Mouse (Mus musculus): Measurements from ENCODE around the gene Tec. TPM values are rescaled to one million over a fixed set of nuclear protein-coding genes. Genes with fewer than 3 reads are reported as not detected.

Tec gene
- polyA plus RNA-seq, 1 experiment = 12.2 TPM

DNA sequence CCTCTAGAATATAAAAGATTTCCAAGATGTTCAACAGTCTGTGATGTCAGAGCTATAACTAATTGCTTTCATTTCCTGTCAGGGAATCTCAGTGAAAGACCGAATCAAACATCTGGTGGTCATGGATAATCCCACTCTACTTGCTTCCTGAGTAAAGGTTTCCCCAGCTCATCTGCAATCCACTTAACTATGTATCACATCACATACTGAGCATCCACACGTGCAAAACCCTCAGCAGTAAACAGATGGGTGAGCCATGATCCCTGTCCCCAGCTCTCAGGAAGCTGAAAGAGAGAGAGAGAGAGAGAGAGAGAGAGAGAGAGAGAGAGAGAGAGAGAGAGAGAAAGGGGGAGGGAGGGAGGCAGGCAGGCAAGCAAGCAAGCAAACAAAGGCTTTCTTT, 51.8 kb downstream of the Tec start:
- no peak for TF ChIP-seq POLR2A (IDR thresholded peaks at IDR 0.05; ENCODE audit: low read depth, low read length)
- TF ChIP-seq CTCF (IDR thresholded peaks at IDR 0.05; ENCODE audit: extremely low read depth, insufficient read depth, insufficient read length, insufficient replicate concordance) = no peak
- H3K4me3 ChIP-seq (ENCODE audit: extremely low read depth, insufficient read depth, insufficient read length) = no peak overlapping the region
- peaks cover 3% of the 10 kb centered on the region for H3K36me3 ChIP-seq (ENCODE audit: control insufficient read depth, insufficient read depth, low read length)
- WGBS = 27% methylated on average over 2 of the region's 2 CpGs
- H3K27ac ChIP-seq (ENCODE audit: insufficient read depth, low read length) = peak overlapping the region; percentile 55
- H3K4me1 ChIP-seq (ENCODE audit: control insufficient read depth, insufficient read depth, insufficient read length) = peaks cover 44% of the 10 kb centered on the region
- H3K27me3 ChIP-seq (ENCODE audit: control insufficient read depth, insufficient read depth, low read length) = no peaks in the 10 kb centered on the region
- no peak for DNase-seq (ENCODE audit: low read depth in 1 of 2, low spot score in 2 of 2)

DNA sequence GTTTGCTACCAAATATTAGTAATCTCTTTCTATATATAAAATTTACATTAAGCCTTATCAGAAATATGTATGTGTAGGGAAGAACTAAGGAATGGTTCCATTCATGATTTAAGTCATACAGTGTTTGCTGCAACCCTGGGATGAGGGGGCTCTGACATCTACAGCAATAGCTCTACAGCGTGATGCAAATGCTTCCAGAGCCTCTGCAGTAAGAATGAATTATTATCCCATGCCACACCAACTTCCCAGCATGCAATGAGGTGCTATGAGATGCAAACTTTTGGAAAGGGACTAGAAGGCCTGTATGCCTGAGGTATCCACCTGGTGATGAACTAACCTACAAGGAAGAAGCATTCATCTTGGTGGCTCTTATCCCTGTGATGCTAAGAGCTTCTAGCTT, 52.2 kb downstream of the Tec start:
- peaks cover 3% of the 10 kb centered on the region; the same call in 1 of the 2 replicates for H3K36me3 ChIP-seq (ENCODE audit: control insufficient read depth, insufficient read depth, low read length)
- H3K27me3 ChIP-seq (ENCODE audit: control insufficient read depth, insufficient read depth, low read length) = no peaks in the 10 kb centered on the region
- H3K27ac ChIP-seq (ENCODE audit: insufficient read depth, low read length) = peak overlapping the region; percentile 25; the same call in 1 of the 2 replicates
- TF ChIP-seq CTCF (IDR thresholded peaks at IDR 0.05; ENCODE audit: extremely low read depth, insufficient read depth, insufficient read length, insufficient replicate concordance) = no peak
- TF ChIP-seq POLR2A (IDR thresholded peaks at IDR 0.05; ENCODE audit: low read depth, low read length) = no peak
- WGBS = 74% methylated on average over 1 of the region's 1 CpGs
- peaks cover 49% of the 10 kb centered on the region for H3K4me1 ChIP-seq (ENCODE audit: control insufficient read depth, insufficient read depth, insufficient read length)
- no peak overlapping the region for H3K4me3 ChIP-seq (ENCODE audit: extremely low read depth, insufficient read depth, insufficient read length)
- no peak for DNase-seq (ENCODE audit: low read depth in 1 of 2, low spot score in 2 of 2)

DNA sequence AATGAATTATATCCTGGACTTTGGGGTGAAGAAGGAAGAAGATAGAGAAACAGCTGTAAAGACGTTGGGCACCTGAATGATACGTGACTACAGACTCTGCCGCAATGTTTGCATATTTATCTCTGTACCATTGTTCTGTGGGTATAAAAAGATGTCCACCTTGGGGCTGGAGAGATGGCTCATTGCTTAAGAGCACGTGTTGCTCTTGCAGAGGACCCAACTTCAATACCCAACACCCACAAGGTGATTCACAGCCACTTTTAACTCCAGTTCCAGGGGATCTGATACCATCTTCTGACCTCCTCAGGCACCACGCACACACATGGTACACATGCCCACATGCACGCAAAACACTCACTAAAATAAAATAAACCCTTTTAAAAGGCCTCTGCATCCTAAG, 52.9 kb downstream of the Tec start:
- Histone ChIP-seq H3K4me1 (ENCODE audit: control insufficient read depth, insufficient read depth, insufficient read length) (peaks cover 48% of the 10 kb centered on the region), H3K36me3 (ENCODE audit: control insufficient read depth, insufficient read depth, low read length) (peaks cover 3% of the 10 kb centered on the region; the same call in 1 of the 2 replicates), H3K27me3 (ENCODE audit: control insufficient read depth, insufficient read depth, low read length) (no peaks in the 10 kb centered on the region), H3K4me3 (ENCODE audit: extremely low read depth, insufficient read depth, insufficient read length) (no peak overlapping the region), H3K27ac (ENCODE audit: insufficient read depth, low read length) (peak overlapping the region; percentile 61)
- TF ChIP-seq CTCF (IDR thresholded peaks at IDR 0.05; ENCODE audit: extremely low read depth, insufficient read depth, insufficient read length, insufficient replicate concordance) (no peak), POLR2A (IDR thresholded peaks at IDR 0.05; ENCODE audit: low read depth, low read length) (no peak)
- WGBS = 76% methylated on average over 6 of the region's 6 CpGs
- no peak for DNase-seq (ENCODE audit: low read depth in 1 of 2, low spot score in 2 of 2)

DNA sequence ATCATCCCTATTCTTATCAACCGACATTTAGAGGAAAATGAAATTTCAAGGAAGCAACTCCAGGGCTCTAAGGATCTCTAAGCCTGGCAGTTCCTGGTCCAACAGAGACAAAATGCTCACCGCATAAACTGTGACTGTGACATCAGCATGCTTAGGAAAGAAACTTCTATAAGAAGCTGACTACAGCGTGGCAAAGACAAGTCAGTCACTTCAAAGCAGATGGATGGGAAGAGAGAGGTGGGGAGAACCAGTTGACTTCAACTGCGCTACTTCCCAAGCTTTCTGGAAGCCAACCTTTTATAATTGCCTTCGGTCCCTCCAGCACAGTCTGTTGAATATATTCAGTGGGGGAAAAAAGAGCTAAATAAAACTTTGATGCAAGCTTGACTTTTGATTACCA, 54.2 kb downstream of the Tec start:
- peaks cover 47% of the 10 kb centered on the region; the same call in 1 of the 2 replicates for H3K4me1 ChIP-seq (ENCODE audit: control insufficient read depth, insufficient read depth, insufficient read length)
- H3K36me3 ChIP-seq (ENCODE audit: control insufficient read depth, insufficient read depth, low read length) = 0 out of 2 replicates have a peak, but pooled peaks cover 2% of the 10 kb centered on the region
- H3K27me3 ChIP-seq (ENCODE audit: control insufficient read depth, insufficient read depth, low read length) = no peaks in the 10 kb centered on the region
- no peak for DNase-seq (ENCODE audit: low read depth in 1 of 2, low spot score in 2 of 2)
- TF ChIP-seq CTCF (IDR thresholded peaks at IDR 0.05; ENCODE audit: extremely low read depth, insufficient read depth, insufficient read length, insufficient replicate concordance) (no peak), POLR2A (IDR thresholded peaks at IDR 0.05; ENCODE audit: low read depth, low read length) (no peak)
- 69% methylated on average over 5 of the region's 5 CpGs for WGBS
- no peak overlapping the region for H3K4me3 ChIP-seq (ENCODE audit: extremely low read depth, insufficient read depth, insufficient read length)
- peak overlapping the region; percentile 26 for H3K27ac ChIP-seq (ENCODE audit: insufficient read depth, low read length)

DNA sequence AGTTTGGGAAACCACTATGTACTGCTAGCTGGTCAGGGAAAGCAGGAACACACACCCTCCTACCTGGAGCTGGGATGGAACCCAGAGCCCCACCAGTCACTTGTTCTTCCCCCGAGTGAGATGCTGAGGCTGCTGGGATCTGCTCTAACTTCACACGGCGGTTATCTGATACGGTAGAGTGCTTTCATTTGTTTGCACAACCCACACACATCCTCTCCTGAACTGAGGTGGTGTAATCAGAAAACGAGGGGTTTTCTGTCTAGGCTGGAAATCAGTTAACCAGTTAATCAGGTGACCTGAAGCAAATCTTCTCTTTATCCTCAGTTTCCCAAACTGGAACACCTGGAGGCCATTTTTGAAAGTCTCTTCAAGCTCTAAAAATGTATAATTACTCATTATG, 55.4 kb downstream of the Tec start:
- peak overlapping the region; percentile 45 for H3K4me3 ChIP-seq (ENCODE audit: extremely low read depth, insufficient read depth, insufficient read length)
- H3K27ac ChIP-seq (ENCODE audit: insufficient read depth, low read length) = peak overlapping the region; percentile 87
- peaks cover 46% of the 10 kb centered on the region; the same call in 1 of the 2 replicates for H3K4me1 ChIP-seq (ENCODE audit: control insufficient read depth, insufficient read depth, insufficient read length)
- no peaks in the 10 kb centered on the region for H3K27me3 ChIP-seq (ENCODE audit: control insufficient read depth, insufficient read depth, low read length)
- 8% methylated on average over 5 of the region's 5 CpGs for WGBS
- TF ChIP-seq CTCF (IDR thresholded peaks at IDR 0.05; ENCODE audit: extremely low read depth, insufficient read depth, insufficient read length, insufficient replicate concordance) (no peak), POLR2A (IDR thresholded peaks at IDR 0.05; ENCODE audit: low read depth, low read length) (peak; percentile 41; the same call in 1 of the 2 replicates)
- 0 out of 2 replicates have a peak, but pooled peaks cover 2% of the 10 kb centered on the region for H3K36me3 ChIP-seq (ENCODE audit: control insufficient read depth, insufficient read depth, low read length)
- DNase-seq (ENCODE audit: low read depth in 1 of 2, low spot score in 2 of 2) = peak; percentile 68 to 81

DNA sequence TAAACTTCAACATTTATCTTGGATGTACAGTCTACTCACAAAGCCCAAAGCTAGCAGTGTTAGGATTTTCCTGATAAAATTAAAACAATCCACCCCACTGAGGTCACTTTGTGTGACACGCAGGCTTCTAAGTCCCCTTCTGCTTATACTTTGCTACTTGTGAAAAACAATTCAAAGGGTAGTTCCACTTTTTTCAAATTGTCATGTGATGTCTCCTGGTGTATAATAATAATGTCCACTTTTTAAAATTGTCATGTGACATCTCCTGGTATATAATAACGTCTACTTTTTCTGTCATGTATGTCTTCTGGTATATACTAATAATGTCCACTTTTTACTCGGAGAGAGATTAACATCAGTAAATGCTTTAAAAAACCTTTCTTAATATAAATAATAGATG, 56.0 kb downstream of the Tec start:
- H3K4me3 ChIP-seq (ENCODE audit: extremely low read depth, insufficient read depth, insufficient read length) = 0 out of 2 replicates have a peak overlapping the region, but pooled peaks have one; percentile 45
- 0 out of 2 replicates have a peak, but pooled peaks cover 2% of the 10 kb centered on the region for H3K36me3 ChIP-seq (ENCODE audit: control insufficient read depth, insufficient read depth, low read length)
- peak overlapping the region; percentile 87; the same call in 1 of the 2 replicates for H3K27ac ChIP-seq (ENCODE audit: insufficient read depth, low read length)
- DNase-seq (ENCODE audit: low read depth in 1 of 2, low spot score in 2 of 2) = no peak
- H3K4me1 ChIP-seq (ENCODE audit: control insufficient read depth, insufficient read depth, insufficient read length) = peaks cover 45% of the 10 kb centered on the region; the same call in 1 of the 2 replicates
- WGBS = 45% methylated on average over 3 of the region's 3 CpGs
- H3K27me3 ChIP-seq (ENCODE audit: control insufficient read depth, insufficient read depth, low read length) = no peaks in the 10 kb centered on the region
- no peak for TF ChIP-seq POLR2A (IDR thresholded peaks at IDR 0.05; ENCODE audit: low read depth, low read length)
- TF ChIP-seq CTCF (IDR thresholded peaks at IDR 0.05; ENCODE audit: extremely low read depth, insufficient read depth, insufficient read length, insufficient replicate concordance) = no peak

DNA sequence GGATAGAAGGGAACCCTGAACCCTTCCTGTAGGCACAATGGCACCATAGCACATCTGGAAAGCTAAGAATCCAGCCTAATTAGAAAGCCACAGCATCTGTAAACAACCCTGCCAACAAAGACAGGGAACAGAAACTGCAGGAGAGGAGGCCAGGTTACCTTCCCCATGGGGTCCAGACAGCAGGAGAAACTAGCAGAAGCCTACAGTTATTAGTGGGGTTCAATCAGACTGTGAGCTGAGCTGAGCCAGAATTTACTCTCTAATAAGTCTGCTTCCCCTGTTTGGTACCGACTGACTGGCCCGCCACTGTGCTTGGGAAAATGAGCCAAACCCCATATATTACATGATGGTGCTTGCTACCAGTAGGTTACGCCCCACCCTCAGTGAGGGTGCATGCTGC, 56.9 kb downstream of the Tec start:
- Histone ChIP-seq H3K27me3 (ENCODE audit: control insufficient read depth, insufficient read depth, low read length) (no peaks in the 10 kb centered on the region), H3K4me3 (ENCODE audit: extremely low read depth, insufficient read depth, insufficient read length) (no peak overlapping the region), H3K27ac (ENCODE audit: insufficient read depth, low read length) (peak overlapping the region; percentile 23), H3K4me1 (ENCODE audit: control insufficient read depth, insufficient read depth, insufficient read length) (peaks cover 37% of the 10 kb centered on the region; the same call in 1 of the 2 replicates), H3K36me3 (ENCODE audit: control insufficient read depth, insufficient read depth, low read length) (0 out of 2 replicates have a peak, but pooled peaks cover 2% of the 10 kb centered on the region)
- WGBS = 70% methylated on average over 3 of the region's 3 CpGs
- DNase-seq (ENCODE audit: low read depth in 1 of 2, low spot score in 2 of 2) = no peak
- no peak for TF ChIP-seq POLR2A (IDR thresholded peaks at IDR 0.05; ENCODE audit: low read depth, low read length)
- no peak for TF ChIP-seq CTCF (IDR thresholded peaks at IDR 0.05; ENCODE audit: extremely low read depth, insufficient read depth, insufficient read length, insufficient replicate concordance)
